Mouse (Mus musculus): ENCODE data around the gene Vmn1r30. TPM values are rescaled to one million over a fixed set of nuclear protein-coding genes. Genes with fewer than 3 reads are reported as not detected.

Gene Vmn1r30
- polyA plus RNA-seq (2016; fragmentation: Nextera tagmentation; extraction: Ambion mirVana): not detected in 2 replicates

- Histone ChIP-seq H3K9me3 (replicated peaks) (no peaks in the 10 kb centered on the region), H3K27me3 (ENCODE audit: low read depth, poor library complexity, severe bottlenecking) (no peaks in the 10 kb centered on the region), H3K36me3 (no peaks in the 10 kb centered on the region), H3K27ac (replicated peaks) (no peak within 1 kb of the TSS), H3K4me3 (no peak within 1 kb of the TSS), H3K4me1 (no peaks in the 10 kb centered on the region)
- DNase-seq (ENCODE audit: low spot score): no peak
Observed at GRCm38 (mm10) chr6:58443285-58443684, at the start of gene Vmn1r30. TSS of gene Vmn1r30 (minus strand) at chr6:58443385.

GRCm38 (mm10) chr6:58475230-58475629 is 32.0 kb upstream of the Vmn1r30 start, which contains the start of gene Vmn1r31:
TSS of gene Vmn1r31 (minus strand) at chr6:58475330.
- no peaks in the 10 kb centered on the region for H3K27me3 ChIP-seq (ENCODE audit: low read depth, poor library complexity, severe bottlenecking)
- WGBS: 85% methylated on average over 1 of the region's 1 CpGs
- H3K4me1 ChIP-seq: no peaks in the 10 kb centered on the region
- H3K9me3 ChIP-seq (replicated peaks): no peaks in the 10 kb centered on the region
- H3K36me3 ChIP-seq: no peaks in the 10 kb centered on the region
- no peak within 1 kb of the TSS for H3K27ac ChIP-seq (replicated peaks)
- DNase-seq (ENCODE audit: low spot score): no peak
- H3K4me3 ChIP-seq: no peak within 1 kb of the TSS

Other genes with a start within 250 kb of the Vmn1r30 start
- not detected in 2 replicates for gene Vmn1r27, start 224.6 kb downstream of the Vmn1r30 start, polyA plus RNA-seq (2016; fragmentation: Nextera tagmentation; extraction: Ambion mirVana)
- not detected in 2 replicates for gene Vmn1r28, start 181.3 kb downstream of the Vmn1r30 start, polyA plus RNA-seq (2016; fragmentation: Nextera tagmentation; extraction: Ambion mirVana)
- gene Vmn1r29, start 141.8 kb downstream of the Vmn1r30 start, polyA plus RNA-seq (2016; fragmentation: Nextera tagmentation; extraction: Ambion mirVana): not detected in 2 replicates
- not detected in 2 replicates for gene Vmn1r31, start 31.9 kb upstream of the Vmn1r30 start, polyA plus RNA-seq (2016; fragmentation: Nextera tagmentation; extraction: Ambion mirVana)
- 52.1 and 54.0 TPM in 2 replicates for gene Abcg2, start 141.1 kb upstream of the Vmn1r30 start, polyA plus RNA-seq (2016; fragmentation: Nextera tagmentation; extraction: Ambion mirVana)

Measured in midbrain, embryonic 10.5 days (tissue).